Mouse (Mus musculus) stomach, postnatal 0 days (tissue): ENCODE results near the gene Slc35f5. TPM values are rescaled to one million over a fixed set of nuclear protein-coding genes. Genes with fewer than 3 reads are reported as not detected.

Source experiments
- ATAC-seq: fragments of 200-750 bp; cut with Nextera tagmentation; 2 replicates; pipeline ENCODE4 v1.8.0; 2017; ENCODE audit not compliant: low FRiP score, low TSS enrichment
- DNase-seq: peaks from one replicate; pipeline ENCODE4 v3.0.0-alpha.2; 2016; ENCODE audit warnings: low spot score
- H3K27ac ChIP-seq: fragments of 300-500 bp; sonication (generic); replicated peaks from 2 replicates; pipeline ENCODE4 v1.5.1; 2014; ENCODE audit warnings: mild to moderate bottlenecking, control low read depth
- H3K27me3 ChIP-seq: fragments of 300-500 bp; sonication (generic); 2 replicates; pipeline ENCODE4 v1.6.1; 2014; ENCODE audit warnings: low read length; ENCODE audit not compliant: control insufficient read depth, insufficient read depth
- H3K36me3 ChIP-seq: fragments of 300-500 bp; sonication (generic); 2 replicates; pipeline ENCODE4 v1.6.1; 2014; ENCODE audit warnings: low read length, mixed read lengths; ENCODE audit not compliant: control insufficient read depth, insufficient read depth
- H3K4me1 ChIP-seq: fragments of 300-500 bp; sonication (generic); replicated peaks from 2 replicates; pipeline ENCODE4 v1.6.1; 2014; ENCODE audit warnings: antibody characterized with exemption; ENCODE audit not compliant: control insufficient read depth, insufficient read depth
- H3K4me2 ChIP-seq: fragments of 300-500 bp; sonication (generic); replicated peaks from 2 replicates; pipeline ENCODE4 v1.6.1; 2014; ENCODE audit warnings: low read depth, mild to moderate bottlenecking, control low read depth, moderate library complexity
- H3K4me3 ChIP-seq: fragments of 300-500 bp; sonication (generic); 2 replicates; pipeline ENCODE4 v1.5.1; 2014; ENCODE audit warnings: low read depth, low read length, control low read depth
- H3K9ac ChIP-seq: fragments of 300-500 bp; sonication (generic); 2 replicates; pipeline ENCODE4 v1.6.1; 2014; ENCODE audit warnings: mild to moderate bottlenecking, low read length, control low read depth, mixed read lengths
- H3K9me3 ChIP-seq: fragments of 300-500 bp; sonication (generic); 2 replicates; pipeline ENCODE4 v1.6.1; 2016; ENCODE audit warnings: low read length; ENCODE audit not compliant: control insufficient read depth
- CTCF ChIP-seq: IDR thresholded peaks from 2 replicates; pipeline ENCODE4 v1.5.1; 2016; ENCODE audit warnings: antibody characterized with exemption, low read depth, mild to moderate bottlenecking, moderate library complexity
- EP300 ChIP-seq: optimal IDR thresholded peaks from 2 replicates; pipeline ENCODE3; 2016; ENCODE audit warnings: antibody characterized with exemption
- WGBS: fragments of 180-500 bp; shearing (Covaris S2); extraction: QIAGEN DNeasy Blood & Tissue Kit; methylation state at CpG from one replicate; pipeline ENCODE4 v1.1.7; 2014; 5-methylcytosine and 5-hydroxymethylcytosine counted together
- polyA plus RNA-seq: library from polyadenylated mRNA; unstranded; fragments of >200 nt; fragmentation: Nextera tagmentation; extraction: Ambion mirVana; gene quantifications from 2 replicates; pipeline ENCODE4 v1.2.1, GENCODE M21; 2015

The Slc35f5 gene
- 64.7 and 66.4 TPM in 2 replicates for polyA plus RNA-seq

DNA sequence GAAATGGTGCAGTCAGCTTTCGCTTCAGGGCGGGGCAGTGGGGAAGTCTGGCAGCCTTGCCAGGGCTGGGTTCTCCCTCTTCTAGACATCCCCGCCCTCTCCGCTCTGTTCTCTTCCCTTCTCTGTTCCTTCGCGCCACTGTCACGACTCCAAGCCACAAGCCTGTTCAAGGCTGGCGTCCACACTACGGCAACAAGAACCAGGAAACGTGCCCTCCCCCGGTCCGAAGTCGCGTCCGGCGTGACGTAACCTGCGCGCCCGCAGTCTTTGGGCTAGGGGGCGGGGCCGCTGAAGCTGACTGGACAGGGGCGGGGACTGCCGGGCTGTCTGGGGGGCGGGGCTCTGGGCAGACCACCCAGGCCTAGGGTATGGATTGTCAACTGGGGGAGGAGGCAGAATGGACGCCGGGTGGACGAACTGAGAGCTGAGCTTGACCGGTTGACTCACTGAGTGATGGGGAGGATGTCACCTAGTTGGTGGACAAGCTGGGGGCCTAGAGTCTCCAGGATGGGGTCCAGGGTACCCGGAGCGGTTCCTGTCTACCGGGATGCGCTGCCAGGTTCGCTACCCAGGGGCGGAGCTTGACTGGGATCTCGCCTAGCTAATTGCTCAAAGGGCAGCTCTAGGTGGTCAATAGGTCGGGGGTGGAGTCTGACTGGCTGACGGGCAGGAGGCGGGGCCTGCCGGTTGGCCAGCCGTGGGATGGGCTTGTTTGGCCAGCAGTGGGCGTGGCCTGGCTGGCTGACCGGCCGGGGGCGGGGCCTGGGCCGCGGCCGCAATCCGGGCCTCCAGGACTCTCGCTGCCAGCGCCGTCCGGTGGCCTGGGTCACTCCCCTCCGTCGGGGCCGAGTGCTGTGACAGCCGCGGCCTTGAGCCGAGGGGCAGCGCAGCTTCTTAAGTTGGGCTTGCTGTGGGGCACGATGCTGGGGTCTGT is at the start of gene Slc35f5:
Slc35f5 (plus strand) TSS at position 337 of the 934 bp plus-strand sequence.
- TF ChIP-seq CTCF = peak; percentile 35; the same call in 1 of the 2 replicates
- no peak for TF ChIP-seq EP300
- WGBS = 1% methylated on average over 60 of the region's 61 CpGs

DNA sequence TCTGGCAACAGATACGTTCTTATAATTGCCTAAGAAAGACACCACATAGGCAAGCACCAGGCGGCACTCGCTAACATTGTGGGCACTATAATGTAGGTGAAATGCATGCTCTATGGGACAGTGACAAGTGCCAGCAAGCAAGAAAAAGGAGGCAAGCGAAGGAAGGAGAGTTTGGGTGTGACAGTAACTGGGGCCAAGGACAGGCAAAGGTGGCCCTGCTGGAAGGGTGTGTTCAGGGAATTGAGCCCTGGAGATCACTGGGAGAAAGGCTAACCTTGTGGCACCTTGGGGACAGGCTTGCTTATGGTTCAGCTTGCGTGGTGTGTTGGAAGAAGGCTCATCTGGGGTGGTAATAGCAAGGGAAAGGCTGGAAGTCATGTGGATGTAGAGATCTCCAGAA is 45.7 kb upstream of the Slc35f5 start:
- no peaks in the 10 kb centered on the region for H3K9me3 ChIP-seq
- H3K27me3 ChIP-seq = no peaks in the 10 kb centered on the region
- H3K9ac ChIP-seq = no peak overlapping the region
- WGBS = 74% methylated on average over 5 of the region's 5 CpGs
- ATAC-seq (peak; percentile 25; the same call in 1 of the 2 replicates), DNase-seq (peak; percentile 36)
- 0 out of 2 replicates have a peak overlapping the region, but pooled peaks have one; percentile 35 for H3K27ac ChIP-seq
- H3K4me2 ChIP-seq = no peak overlapping the region
- no peaks in the 10 kb centered on the region for H3K36me3 ChIP-seq
- no peak overlapping the region for H3K4me3 ChIP-seq
- TF ChIP-seq CTCF (no peak), EP300 (no peak)
- H3K4me1 ChIP-seq = no peaks in the 10 kb centered on the region

More for the DNA sequence above, at the start of gene Slc35f5:
- Histone ChIP-seq H3K36me3 (no peaks in the 10 kb centered on the region), H3K4me1 (no peaks in the 10 kb centered on the region), H3K9me3 (no peaks in the 10 kb centered on the region), H3K4me3 (peak within 1 kb of the TSS; percentile 72), H3K4me2 (peak within 1 kb of the TSS; percentile 64), H3K9ac (peak within 1 kb of the TSS; percentile 100), H3K27me3 (no peaks in the 10 kb centered on the region), H3K27ac (peak within 1 kb of the TSS; percentile 98)
- peak; percentile 98 for DNase-seq
- peak; percentile 93 for ATAC-seq

DNA sequence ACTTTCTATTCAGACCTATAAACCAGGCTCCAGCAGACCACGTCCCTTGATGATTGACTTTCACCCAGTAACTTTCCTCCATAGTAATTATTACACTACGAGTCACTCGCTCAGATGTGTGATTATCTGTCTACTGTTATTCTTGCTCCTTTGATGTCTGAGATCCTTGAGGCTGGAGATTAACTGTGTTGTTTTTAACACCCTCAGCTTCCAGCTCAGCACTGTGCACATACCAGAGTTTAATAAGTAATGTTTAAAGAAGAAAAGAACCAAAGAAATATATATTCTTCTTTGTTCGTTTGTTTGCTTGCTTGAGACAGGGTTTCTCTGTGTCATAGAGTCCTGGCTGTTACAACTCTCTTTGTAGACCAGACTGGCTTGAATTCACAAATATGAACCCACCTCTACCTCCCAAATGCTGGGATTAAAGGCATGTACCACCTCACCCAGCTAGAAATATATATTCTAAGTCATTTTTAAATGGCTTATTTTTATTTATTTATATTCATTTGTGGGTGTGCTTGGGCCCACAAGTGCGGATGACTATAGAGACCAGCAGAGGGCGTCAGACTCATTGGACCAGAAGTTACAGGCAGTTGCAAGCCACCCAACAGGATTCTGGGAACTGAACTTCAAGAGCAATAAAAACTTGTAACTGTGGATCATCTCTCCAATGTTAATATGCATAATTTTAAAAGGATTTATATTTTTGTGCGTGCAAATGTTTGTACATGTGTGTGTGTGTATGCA is 43.3 kb upstream of the Slc35f5 start:
- TF ChIP-seq CTCF (peak; percentile 39), EP300 (no peak)
- DNase-seq = no peak
- 53% methylated on average over 7 of the region's 7 CpGs for WGBS
- ATAC-seq = no peak
- Histone ChIP-seq H3K4me3 (no peak overlapping the region), H3K9ac (no peak overlapping the region), H3K36me3 (no peaks in the 10 kb centered on the region), H3K27me3 (no peaks in the 10 kb centered on the region), H3K27ac (no peak overlapping the region), H3K4me2 (no peak overlapping the region), H3K4me1 (no peaks in the 10 kb centered on the region), H3K9me3 (no peaks in the 10 kb centered on the region)

DNA sequence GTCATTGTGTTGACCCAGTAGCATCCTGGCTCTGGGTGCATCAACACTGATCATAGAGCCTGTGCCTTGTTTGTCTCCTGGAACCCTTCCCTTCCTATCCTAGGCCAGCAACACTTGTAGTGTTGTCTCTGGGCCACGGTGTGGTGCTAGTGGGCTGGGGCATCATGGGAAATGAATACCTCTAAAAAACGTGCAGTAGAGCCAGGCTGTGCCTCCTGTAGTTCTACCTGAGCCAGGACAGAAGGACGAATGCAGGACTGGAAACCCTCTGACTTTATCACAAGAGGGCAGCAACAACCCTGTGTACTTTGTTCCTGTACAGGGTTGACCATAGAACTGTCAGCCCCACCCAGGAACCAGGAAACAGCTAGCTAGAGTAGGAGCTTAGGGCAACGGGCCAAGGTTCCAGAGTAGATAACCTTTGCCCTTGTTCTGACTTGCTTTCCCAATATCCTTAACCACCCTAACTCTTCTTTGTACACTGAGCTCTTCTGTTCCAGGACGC is 41.2 kb upstream of the Slc35f5 start:
- no peaks in the 10 kb centered on the region for H3K27me3 ChIP-seq
- no peak overlapping the region for H3K9ac ChIP-seq
- peak; percentile 99 for ATAC-seq
- 32% methylated on average over 5 of the region's 5 CpGs for whole genome bisulfite sequencing
- H3K27ac ChIP-seq = peak overlapping the region; percentile 50; the same call in 1 of the 2 replicates
- no peaks in the 10 kb centered on the region for H3K4me1 ChIP-seq
- H3K36me3 ChIP-seq = no peaks in the 10 kb centered on the region
- peak; percentile 85 for DNase-seq
- no peak overlapping the region for H3K4me2 ChIP-seq
- TF ChIP-seq EP300 (no peak), CTCF (peak; percentile 88)
- no peak overlapping the region for H3K4me3 ChIP-seq
- H3K9me3 ChIP-seq = no peaks in the 10 kb centered on the region

DNA sequence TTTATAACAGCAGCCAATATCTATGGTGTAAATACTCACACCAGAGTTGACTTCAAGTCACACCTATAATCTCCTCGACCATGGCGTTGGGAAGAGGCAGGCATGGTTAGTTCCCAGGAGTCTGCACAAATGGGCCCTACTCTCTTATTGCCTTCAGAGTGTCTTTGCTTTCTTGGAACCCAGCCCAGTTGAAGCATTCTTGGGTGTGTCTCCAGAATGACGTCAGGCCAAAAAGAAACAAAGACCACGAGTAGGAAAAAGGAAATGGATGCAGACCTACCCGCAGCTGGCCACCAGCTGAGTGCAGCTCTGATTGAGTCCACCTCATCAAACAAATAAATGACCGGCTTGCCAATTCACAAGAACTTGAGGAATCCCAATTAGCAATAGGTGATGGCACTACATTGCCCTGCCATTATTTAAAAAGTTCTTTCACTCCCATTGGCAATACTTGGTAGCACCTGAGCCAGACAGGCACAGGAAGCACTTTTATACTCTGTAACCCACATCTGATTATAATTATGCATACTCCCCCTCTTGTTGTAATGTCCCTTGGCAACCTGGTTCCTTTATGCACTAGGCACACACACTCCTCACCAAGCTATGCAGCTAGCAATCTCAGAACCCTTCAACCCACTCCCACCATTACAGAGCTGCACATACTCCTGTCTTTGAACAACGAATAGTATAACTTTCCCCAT is 34.3 kb upstream of the Slc35f5 start:
- H3K36me3 ChIP-seq = no peaks in the 10 kb centered on the region
- WGBS = 29% methylated on average over 7 of the region's 7 CpGs
- H3K9ac ChIP-seq = no peak overlapping the region
- no peak overlapping the region for H3K4me3 ChIP-seq
- H3K4me1 ChIP-seq = no peaks in the 10 kb centered on the region; the same call in 1 of the 2 replicates
- peak; percentile 86 for ATAC-seq
- no peaks in the 10 kb centered on the region for H3K27me3 ChIP-seq
- H3K9me3 ChIP-seq = no peaks in the 10 kb centered on the region
- peak; percentile 63 for DNase-seq
- peak overlapping the region; percentile 82 for H3K27ac ChIP-seq
- TF ChIP-seq CTCF = no peak
- TF ChIP-seq EP300 = no peak
- 0 out of 2 replicates have a peak overlapping the region, but pooled peaks have one; percentile 2 for H3K4me2 ChIP-seq
